Mouse (Mus musculus): ENCODE results near the gene Olfr27. TPM values are rescaled to one million over a fixed set of nuclear protein-coding genes. Genes with fewer than 3 reads are reported as not detected.

Olfr27 gene
- polyA plus RNA-seq, 1 experiment, result not detected

GRCm38 (mm10) chr9:39166004-39166403, 38.1 kb downstream of the Olfr27 start, which contains the start of gene Olfr943:
Olfr943 (plus strand) TSS chr9:39166304.
- no peaks in the 10 kb centered on the region for H3K27me3 ChIP-seq (ENCODE audit: control insufficient read depth, insufficient read depth, insufficient read length)
- no peak within 1 kb of the TSS for H3K4me3 ChIP-seq
- no peaks in the 10 kb centered on the region for H3K79me2 ChIP-seq (ENCODE audit: control insufficient read depth, insufficient read depth)
- H3K4me2 ChIP-seq (ENCODE audit: low read depth), result no peak within 1 kb of the TSS
- H3ac ChIP-seq (ENCODE audit: control insufficient read depth, insufficient read length), result no peak within 1 kb of the TSS
- H3K36me3 ChIP-seq (ENCODE audit: control insufficient read depth, insufficient read depth), result no peaks in the 10 kb centered on the region
- TF ChIP-seq SRF (IDR thresholded peaks at IDR 0.05; ENCODE audit: control insufficient read depth, insufficient read length, low read depth) (no peak), POLR2A (IDR thresholded peaks at IDR 0.05; ENCODE audit: insufficient read length, low read depth) (no peak), REST (IDR thresholded peaks at IDR 0.05; ENCODE audit: insufficient read depth, insufficient read length) (no peak), MYOD1 (IDR thresholded peaks at IDR 0.05; ENCODE audit: control insufficient read depth in 1 of 3, insufficient read length in 2 of 3, low read depth in 2 of 3) (no peak)

Other genes starting within 250 kb of the Olfr27 start
- gene Olfr930, start 198.3 kb upstream of the Olfr27 start, polyA plus RNA-seq (2012; fragmentation: generic; extraction: Trizol), result not detected
- not detected for gene Olfr933, start 155.8 kb upstream of the Olfr27 start, polyA plus RNA-seq (2012; fragmentation: generic; extraction: Trizol)
- not detected for gene Olfr934, start 139.8 kb upstream of the Olfr27 start, polyA plus RNA-seq (2012; fragmentation: generic; extraction: Trizol)
- not detected for gene Olfr935, start 128.4 kb upstream of the Olfr27 start, polyA plus RNA-seq (2012; fragmentation: generic; extraction: Trizol)
- not detected for gene Olfr146, start 104.8 kb upstream of the Olfr27 start, polyA plus RNA-seq (2012; fragmentation: generic; extraction: Trizol)
- gene Olfr937, start 63.2 kb upstream of the Olfr27 start, polyA plus RNA-seq (2012; fragmentation: generic; extraction: Trizol), result not detected
- not detected for gene Olfr938, start 49.2 kb upstream of the Olfr27 start, polyA plus RNA-seq (2012; fragmentation: generic; extraction: Trizol)
- gene Olfr943, start 38.2 kb downstream of the Olfr27 start, polyA plus RNA-seq (2012; fragmentation: generic; extraction: Trizol), result not detected
- gene Olfr944, start 73.8 kb downstream of the Olfr27 start, polyA plus RNA-seq (2012; fragmentation: generic; extraction: Trizol), result not detected
- not detected for gene Olfr1537, start 121.9 kb downstream of the Olfr27 start, polyA plus RNA-seq (2012; fragmentation: generic; extraction: Trizol)
- gene Olfr945, start 148.7 kb downstream of the Olfr27 start, polyA plus RNA-seq (2012; fragmentation: generic; extraction: Trizol), result not detected
- gene Olfr948, start 197.9 kb downstream of the Olfr27 start, polyA plus RNA-seq (2012; fragmentation: generic; extraction: Trizol), result not detected

Measured in myocyte (in vitro differentiated cells).